Mouse (Mus musculus): ENCODE measurements at regions not wholly inside any gene's neighbourhood (a gene's known extent, or its start where the extent isn't known, plus 50 kb on each side); places are given as distances from the start of the nearest gene placed in this dataset.

DNA sequence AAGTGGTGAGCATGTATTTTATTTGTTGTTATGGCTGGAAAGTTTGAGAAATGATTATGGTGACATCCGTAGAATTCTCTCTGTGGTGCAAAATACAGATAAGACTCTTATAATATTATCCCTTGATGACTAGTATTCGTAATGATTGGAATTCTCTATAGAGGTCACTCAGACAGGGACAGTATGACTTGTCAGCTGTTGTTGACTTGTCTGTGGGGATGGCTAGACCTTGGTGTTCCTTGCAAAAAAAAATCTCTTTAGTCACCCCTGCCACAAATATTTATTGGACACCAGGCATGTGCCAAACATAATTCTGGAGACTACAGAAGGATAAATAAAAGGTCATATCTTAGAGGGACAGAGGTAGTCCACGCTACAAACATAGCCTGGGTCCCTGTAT is 1360.6 kb downstream of the Gsdmc2 start:
- 79% methylated on average over 3 of the region's 3 CpGs for WGBS
- no peaks in the 10 kb centered on the region for H3K4me1 ChIP-seq (ENCODE audit: control insufficient read depth, insufficient read depth, low read length)
- DNase-seq, result no peak
- H3K9ac ChIP-seq (ENCODE audit: low read depth, low read length), result no peak overlapping the region
- H3K27me3 ChIP-seq (ENCODE audit: control insufficient read depth, insufficient read depth, low read length), result no peaks in the 10 kb centered on the region
- H3K4me3 ChIP-seq, result no peak overlapping the region
- TF ChIP-seq CTCF (IDR thresholded peaks at IDR 0.05) (no peak), EP300 (IDR thresholded peaks at IDR 0.05; ENCODE audit: insufficient read depth, low read depth, low read length) (no peak), POLR2A (IDR thresholded peaks at IDR 0.05; ENCODE audit: insufficient read depth, low read depth, low read length) (no peak)
- no peaks in the 10 kb centered on the region for H3K79me2 ChIP-seq (replicated peaks; ENCODE audit: control insufficient read depth, insufficient read depth, low read length)
- intact Hi-C loops (cut with DNase I), result no loop called here
- H3K36me3 ChIP-seq (ENCODE audit: control insufficient read depth, insufficient read depth, low read length), result no peaks in the 10 kb centered on the region
- no peak overlapping the region for H3K27ac ChIP-seq

DNA sequence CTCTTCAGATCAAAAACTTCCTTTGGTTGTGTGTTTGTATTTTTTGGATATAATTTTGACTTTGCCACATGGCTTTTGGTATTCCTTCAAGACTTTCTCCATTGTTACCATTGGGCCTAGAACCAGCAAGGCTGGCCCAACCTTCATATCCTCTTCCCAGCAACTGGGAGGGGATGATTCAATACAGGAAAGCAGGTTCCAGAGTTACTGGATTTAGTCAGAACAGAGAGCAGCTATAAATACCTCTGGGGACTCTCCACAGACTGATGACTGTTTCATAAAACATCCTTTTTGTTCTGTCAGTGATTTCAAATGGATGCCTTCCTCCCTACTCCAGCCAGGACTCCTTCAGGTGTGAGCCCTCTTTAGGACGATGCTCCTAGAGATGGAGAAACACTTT is 1361.4 kb downstream of the Gsdmc2 start:
- no peaks in the 10 kb centered on the region for H3K27me3 ChIP-seq (ENCODE audit: control insufficient read depth, insufficient read depth, low read length)
- H3K4me3 ChIP-seq, result no peak overlapping the region
- H3K79me2 ChIP-seq (replicated peaks; ENCODE audit: control insufficient read depth, insufficient read depth, low read length), result no peaks in the 10 kb centered on the region
- H3K27ac ChIP-seq, result no peak overlapping the region
- WGBS, result 74% methylated on average over 1 of the region's 1 CpGs
- H3K4me1 ChIP-seq (ENCODE audit: control insufficient read depth, insufficient read depth, low read length), result no peaks in the 10 kb centered on the region
- DNase-seq, result no peak
- no peak for TF ChIP-seq POLR2A (IDR thresholded peaks at IDR 0.05; ENCODE audit: insufficient read depth, low read depth, low read length)
- no peak for TF ChIP-seq CTCF (IDR thresholded peaks at IDR 0.05)
- TF ChIP-seq EP300 (IDR thresholded peaks at IDR 0.05; ENCODE audit: insufficient read depth, low read depth, low read length), result no peak
- H3K36me3 ChIP-seq (ENCODE audit: control insufficient read depth, insufficient read depth, low read length), result no peaks in the 10 kb centered on the region
- H3K9ac ChIP-seq (ENCODE audit: low read depth, low read length), result no peak overlapping the region
- intact Hi-C loops (cut with DNase I), result no loop called here

DNA sequence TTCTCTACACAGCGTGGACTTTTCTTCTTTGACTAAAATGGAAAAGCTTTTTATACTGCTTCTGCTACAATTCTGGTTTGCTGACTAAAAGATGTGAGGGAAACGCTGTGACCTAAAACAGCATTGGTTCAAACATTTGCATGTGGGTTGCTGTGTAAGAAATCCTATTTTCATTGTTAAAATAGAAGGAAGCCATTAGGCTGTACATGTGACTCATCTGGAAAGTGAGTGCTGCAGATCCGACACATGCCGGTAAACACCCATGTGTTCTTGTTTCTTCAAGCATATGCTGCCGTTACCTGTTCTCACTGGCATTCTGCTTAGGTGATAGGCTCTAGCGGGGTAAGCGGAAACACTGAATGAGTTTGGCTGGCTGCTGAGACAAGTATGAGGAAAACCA is 1362.6 kb downstream of the Gsdmc2 start:
- no peaks in the 10 kb centered on the region for H3K79me2 ChIP-seq (replicated peaks; ENCODE audit: control insufficient read depth, insufficient read depth, low read length)
- H3K4me1 ChIP-seq (ENCODE audit: control insufficient read depth, insufficient read depth, low read length), result no peaks in the 10 kb centered on the region
- H3K4me3 ChIP-seq, result no peak overlapping the region
- no peak overlapping the region for H3K9ac ChIP-seq (ENCODE audit: low read depth, low read length)
- H3K36me3 ChIP-seq (ENCODE audit: control insufficient read depth, insufficient read depth, low read length), result no peaks in the 10 kb centered on the region
- intact Hi-C loops (cut with DNase I), result no loop called here
- no peak overlapping the region for H3K27ac ChIP-seq
- WGBS, result 89% methylated on average over 7 of the region's 7 CpGs
- TF ChIP-seq CTCF (IDR thresholded peaks at IDR 0.05) (no peak), POLR2A (IDR thresholded peaks at IDR 0.05; ENCODE audit: insufficient read depth, low read depth, low read length) (no peak), EP300 (IDR thresholded peaks at IDR 0.05; ENCODE audit: insufficient read depth, low read depth, low read length) (no peak)
- H3K27me3 ChIP-seq (ENCODE audit: control insufficient read depth, insufficient read depth, low read length), result no peaks in the 10 kb centered on the region
- DNase-seq, result no peak

DNA sequence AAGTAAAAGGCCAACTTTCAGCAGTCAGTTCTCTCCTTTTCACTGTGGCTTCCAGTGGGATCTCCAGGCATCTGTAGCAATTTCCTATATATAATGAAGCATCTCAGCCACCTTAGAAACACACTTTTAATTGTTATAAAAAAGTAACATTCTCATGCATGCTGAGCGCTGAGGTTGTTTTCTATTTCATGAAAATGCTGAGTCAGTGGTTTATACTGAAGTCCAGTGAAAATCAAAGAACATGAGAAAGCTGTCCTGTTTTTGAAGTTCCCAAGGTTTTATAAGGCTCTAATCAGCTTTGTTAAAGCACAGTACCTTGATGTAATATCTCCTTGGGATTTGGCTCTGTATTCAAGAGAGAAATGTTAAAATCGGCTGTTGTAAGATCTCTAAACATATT is 1367.2 kb downstream of the Gsdmc2 start:
- Histone ChIP-seq H3K36me3 (ENCODE audit: control insufficient read depth, insufficient read depth, low read length) (no peaks in the 10 kb centered on the region), H3K27ac (no peak overlapping the region), H3K4me1 (ENCODE audit: control insufficient read depth, insufficient read depth, low read length) (no peaks in the 10 kb centered on the region), H3K79me2 (replicated peaks; ENCODE audit: control insufficient read depth, insufficient read depth, low read length) (no peaks in the 10 kb centered on the region), H3K4me3 (no peak overlapping the region), H3K27me3 (ENCODE audit: control insufficient read depth, insufficient read depth, low read length) (no peaks in the 10 kb centered on the region), H3K9ac (ENCODE audit: low read depth, low read length) (no peak overlapping the region)
- no peak for TF ChIP-seq POLR2A (IDR thresholded peaks at IDR 0.05; ENCODE audit: insufficient read depth, low read depth, low read length)
- TF ChIP-seq EP300 (IDR thresholded peaks at IDR 0.05; ENCODE audit: insufficient read depth, low read depth, low read length), result no peak
- no peak for TF ChIP-seq CTCF (IDR thresholded peaks at IDR 0.05)
- intact Hi-C loops (cut with DNase I), result no loop called here
- WGBS, result 89% methylated on average over 2 of the region's 2 CpGs
- DNase-seq, result no peak

DNA sequence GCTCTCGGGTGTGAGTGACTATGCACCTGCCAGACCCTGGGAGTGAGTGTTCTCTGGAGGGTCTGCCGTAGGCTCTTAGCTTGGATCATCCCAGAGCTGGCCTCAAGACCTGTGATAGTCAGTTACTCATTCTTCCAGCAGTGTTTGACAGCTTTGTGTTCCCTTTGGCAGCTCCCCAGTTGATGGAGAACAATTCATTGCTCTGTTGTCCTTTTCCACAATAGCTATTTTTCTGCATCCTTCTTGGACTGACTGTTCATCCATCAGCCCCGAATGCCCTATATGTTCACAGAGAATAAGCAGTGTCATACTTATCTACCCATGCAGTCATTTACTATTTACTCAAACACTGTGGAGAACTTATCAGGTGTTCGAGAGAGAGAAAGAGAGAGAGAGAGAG is 1368.5 kb downstream of the Gsdmc2 start:
- no peak overlapping the region for H3K9ac ChIP-seq (ENCODE audit: low read depth, low read length)
- no peaks in the 10 kb centered on the region for H3K27me3 ChIP-seq (ENCODE audit: control insufficient read depth, insufficient read depth, low read length)
- no peaks in the 10 kb centered on the region for H3K4me1 ChIP-seq (ENCODE audit: control insufficient read depth, insufficient read depth, low read length)
- DNase-seq, result no peak
- H3K79me2 ChIP-seq (replicated peaks; ENCODE audit: control insufficient read depth, insufficient read depth, low read length), result no peaks in the 10 kb centered on the region
- TF ChIP-seq POLR2A (IDR thresholded peaks at IDR 0.05; ENCODE audit: insufficient read depth, low read depth, low read length) (no peak), CTCF (IDR thresholded peaks at IDR 0.05) (no peak)
- intact Hi-C loops (cut with DNase I), result no loop called here
- no peak overlapping the region for H3K27ac ChIP-seq
- H3K36me3 ChIP-seq (ENCODE audit: control insufficient read depth, insufficient read depth, low read length), result no peaks in the 10 kb centered on the region
- WGBS, result 71% methylated on average over 4 of the region's 4 CpGs
- H3K4me3 ChIP-seq, result no peak overlapping the region

DNA sequence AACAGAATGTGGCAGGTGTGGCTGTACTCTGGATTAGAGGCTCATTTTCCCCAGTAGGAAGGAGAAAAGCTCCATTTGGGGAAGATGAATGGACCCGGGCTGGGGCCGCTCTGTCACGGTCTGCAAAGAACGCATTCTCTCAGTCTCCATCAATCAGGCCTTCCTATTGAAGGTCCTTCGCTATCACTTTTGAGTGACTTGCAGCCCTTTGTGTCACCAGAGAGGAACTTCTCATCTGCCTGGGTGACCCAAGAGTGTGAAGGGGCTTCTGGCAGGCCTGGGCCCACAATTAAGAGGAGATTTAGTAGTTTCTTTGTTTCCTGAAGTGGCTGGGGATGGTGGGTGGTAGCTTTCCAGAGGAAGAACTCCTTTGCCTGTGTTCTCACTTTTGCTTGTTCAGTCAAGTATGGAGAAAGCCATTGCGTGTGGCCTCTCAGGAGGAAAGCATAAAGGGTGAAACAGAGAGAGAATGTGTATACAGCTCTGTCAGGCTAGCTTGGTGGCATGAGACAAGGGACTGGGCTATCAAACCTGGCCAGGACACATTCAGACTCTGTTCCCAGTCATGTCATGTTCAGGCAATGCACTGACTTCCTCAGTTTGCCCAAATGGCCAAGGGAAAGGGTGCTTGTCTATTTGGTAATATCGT is 1374.2 kb downstream of the Gsdmc2 start:
- no peak for DNase-seq
- 91% methylated on average over 7 of the region's 7 CpGs for WGBS
- Histone ChIP-seq H3K4me1 (ENCODE audit: control insufficient read depth, insufficient read depth, low read length) (no peaks in the 10 kb centered on the region; the same call in 1 of the 2 replicates), H3K79me2 (replicated peaks; ENCODE audit: control insufficient read depth, insufficient read depth, low read length) (no peaks in the 10 kb centered on the region), H3K27me3 (ENCODE audit: control insufficient read depth, insufficient read depth, low read length) (no peaks in the 10 kb centered on the region), H3K27ac (no peak overlapping the region), H3K36me3 (ENCODE audit: control insufficient read depth, insufficient read depth, low read length) (no peaks in the 10 kb centered on the region), H3K9ac (ENCODE audit: low read depth, low read length) (no peak overlapping the region), H3K4me3 (no peak overlapping the region)
- intact Hi-C loops (cut with DNase I), result no loop called here
- TF ChIP-seq CTCF (IDR thresholded peaks at IDR 0.05) (no peak), POLR2A (IDR thresholded peaks at IDR 0.05; ENCODE audit: insufficient read depth, low read depth, low read length) (no peak), EP300 (IDR thresholded peaks at IDR 0.05; ENCODE audit: insufficient read depth, low read depth, low read length) (no peak)

Data from heart, adult 2 months (tissue).